Mouse (Mus musculus): ENCODE results near the gene Tmem59l.
"Not testable (repeated sequence)": the region's sequence is repeated elsewhere in the genome, so short reads cannot be mapped to it uniquely, and the experiment has no call there.

The Tmem59l gene

DNA sequence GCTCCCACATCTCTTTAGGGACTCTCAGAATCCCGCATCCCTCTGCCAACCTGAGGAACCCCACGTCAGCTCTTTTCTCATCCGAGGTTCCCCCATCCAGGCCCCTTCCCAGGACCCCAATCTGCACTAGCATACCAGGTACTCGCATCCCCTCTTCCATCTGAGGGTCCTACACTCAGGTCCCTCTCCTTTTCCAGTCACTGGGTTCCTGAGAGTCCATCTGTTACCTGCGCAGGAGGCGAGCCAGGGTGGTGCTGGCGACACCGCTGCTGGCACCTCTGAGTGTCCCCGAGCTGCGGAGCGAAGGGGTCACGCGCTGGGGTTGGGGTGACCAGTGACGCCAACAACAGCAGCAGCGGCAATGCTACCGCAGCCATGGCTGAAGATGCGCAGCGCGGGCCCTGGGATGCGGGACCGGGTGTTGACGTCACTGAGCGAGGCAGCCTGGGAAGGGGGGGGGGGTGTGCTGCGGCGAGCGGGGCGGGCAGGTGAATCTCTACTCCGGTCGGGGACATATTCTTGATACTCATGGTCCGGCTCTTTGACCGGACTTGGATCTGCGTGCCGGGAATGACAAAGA lies at the start of gene Tmem59l:
Tmem59l (minus strand) TSS at position 418 of the 580 bp plus-strand sequence.
- peak; percentile 10 for DNase-seq (ENCODE audit: low read depth)

DNA sequence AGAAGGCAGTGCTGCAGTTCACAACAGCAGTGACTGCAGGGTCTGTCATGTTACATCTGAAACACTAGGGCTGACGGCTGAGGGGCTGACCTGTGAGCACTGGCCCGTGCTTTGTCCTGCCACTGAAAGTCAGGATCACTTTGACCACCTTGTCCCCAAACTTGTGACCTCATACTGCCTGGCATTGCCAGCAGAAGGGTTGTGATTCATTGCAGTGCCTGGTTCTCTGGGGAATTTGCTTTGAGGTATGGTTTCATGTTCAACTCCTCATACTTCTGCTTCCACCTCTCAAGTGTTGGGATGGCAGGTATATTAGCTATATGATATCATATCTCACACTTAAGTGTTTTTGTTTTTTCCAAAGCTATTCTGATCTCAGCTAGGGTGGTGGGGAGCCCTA lies 48.5 kb upstream of the Tmem59l start:
- DNase-seq (ENCODE audit: low read depth): no peak

DNA sequence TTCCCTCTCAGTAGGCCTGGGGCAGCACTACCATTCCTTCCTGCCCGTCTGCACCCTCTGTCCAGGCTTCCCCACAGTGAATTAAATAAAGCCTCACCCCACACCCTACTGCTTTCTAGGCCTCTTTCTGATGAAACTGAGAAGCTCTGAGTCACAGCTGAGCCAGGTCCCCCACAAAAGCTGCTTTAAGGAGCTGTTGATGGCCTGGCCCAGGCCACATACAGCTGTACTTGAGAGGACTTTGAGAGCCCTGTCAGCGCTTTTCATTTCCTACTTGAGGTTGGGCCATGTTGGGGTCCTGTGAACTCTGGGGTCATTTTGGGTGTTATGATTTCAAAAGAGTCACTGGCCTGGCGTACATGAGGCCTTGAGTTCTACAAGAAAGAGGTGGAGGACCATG lies 48.1 kb upstream of the Tmem59l start:
- no peak for DNase-seq (ENCODE audit: low read depth)

DNA sequence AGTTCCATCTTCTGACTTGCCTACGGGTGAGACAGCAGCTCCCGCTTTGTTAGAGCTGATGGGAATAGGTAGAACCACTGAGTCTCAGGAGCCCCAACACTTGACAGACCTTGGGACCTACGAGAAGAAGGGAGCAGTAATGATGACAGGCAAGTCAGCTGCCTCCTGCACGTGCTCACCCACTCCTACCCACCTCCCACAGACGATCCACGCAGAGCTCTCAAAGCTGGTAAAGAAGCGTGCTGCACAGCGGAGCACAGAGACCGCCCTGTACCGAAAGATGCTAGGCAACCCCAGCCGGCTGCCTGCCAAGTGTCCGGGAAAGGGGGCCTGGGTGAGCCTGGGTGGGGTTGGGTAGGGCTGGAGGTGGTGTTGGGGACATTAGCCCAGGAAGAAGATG lies 47.1 kb upstream of the Tmem59l start:
- no peak for DNase-seq (ENCODE audit: low read depth)

DNA sequence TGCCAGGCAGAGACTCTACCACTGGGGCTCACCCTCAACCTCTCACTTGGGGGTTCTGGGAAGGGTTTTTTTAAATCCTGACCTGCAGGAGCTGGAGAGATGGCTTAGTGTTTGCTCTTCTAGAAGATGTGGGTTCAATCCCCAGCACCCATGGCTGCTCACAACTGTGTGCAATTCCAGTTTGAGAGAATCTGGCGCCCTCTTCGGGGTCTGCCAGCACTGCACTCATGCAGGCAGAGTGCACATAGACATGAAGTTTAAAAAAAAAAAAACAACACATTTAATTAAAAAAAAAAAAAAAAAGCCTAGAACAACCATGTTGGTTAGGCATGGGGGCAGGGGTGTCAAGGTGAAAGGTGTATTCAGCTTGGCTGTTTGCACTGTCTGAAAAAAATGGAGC lies 43.2 kb upstream of the Tmem59l start:
- DNase-seq (ENCODE audit: low read depth): no peak

DNA sequence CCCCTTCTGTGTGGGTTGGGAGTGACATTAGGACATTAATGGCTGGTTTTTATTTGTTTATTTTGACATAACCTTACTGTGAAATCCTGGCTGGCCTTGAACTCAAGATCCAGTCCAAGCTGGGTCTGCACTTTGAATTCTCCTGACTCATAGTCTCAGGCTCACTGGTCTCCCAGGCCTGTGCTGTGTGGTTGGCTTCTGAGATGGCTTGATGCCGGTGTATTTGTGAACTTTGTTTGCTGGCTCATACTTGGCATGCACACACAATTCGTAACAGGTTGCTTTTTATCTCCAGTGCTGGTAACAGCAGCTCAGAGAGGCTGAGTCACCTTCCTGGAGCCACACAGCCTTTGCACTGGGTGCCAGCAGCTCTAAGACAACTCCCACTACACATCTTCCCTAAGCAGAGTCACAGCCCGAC lies 42.6 kb upstream of the Tmem59l start:
- no peak for DNase-seq (ENCODE audit: low read depth)

DNA sequence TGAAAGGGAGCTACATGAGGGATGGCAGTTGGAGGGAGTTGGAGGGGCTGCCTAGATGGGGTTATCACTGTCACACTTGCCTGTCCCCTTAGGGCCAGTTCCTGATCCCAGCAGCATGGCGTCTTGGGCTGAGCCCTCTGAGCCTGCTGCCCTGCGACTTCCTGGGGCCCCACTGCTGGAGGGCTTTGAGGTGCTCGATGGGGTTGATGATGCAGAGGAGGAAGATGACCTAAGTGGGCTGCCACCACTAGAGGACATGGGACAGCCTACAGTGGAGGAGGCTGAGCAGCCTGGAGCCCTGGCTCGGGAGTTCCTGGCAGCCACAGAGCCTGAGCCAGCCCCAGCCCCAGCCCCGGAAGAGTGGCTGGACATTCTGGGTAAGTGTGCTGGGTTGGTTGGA lies 42.1 kb upstream of the Tmem59l start:
- DNase-seq (ENCODE audit: low read depth): no peak

DNA sequence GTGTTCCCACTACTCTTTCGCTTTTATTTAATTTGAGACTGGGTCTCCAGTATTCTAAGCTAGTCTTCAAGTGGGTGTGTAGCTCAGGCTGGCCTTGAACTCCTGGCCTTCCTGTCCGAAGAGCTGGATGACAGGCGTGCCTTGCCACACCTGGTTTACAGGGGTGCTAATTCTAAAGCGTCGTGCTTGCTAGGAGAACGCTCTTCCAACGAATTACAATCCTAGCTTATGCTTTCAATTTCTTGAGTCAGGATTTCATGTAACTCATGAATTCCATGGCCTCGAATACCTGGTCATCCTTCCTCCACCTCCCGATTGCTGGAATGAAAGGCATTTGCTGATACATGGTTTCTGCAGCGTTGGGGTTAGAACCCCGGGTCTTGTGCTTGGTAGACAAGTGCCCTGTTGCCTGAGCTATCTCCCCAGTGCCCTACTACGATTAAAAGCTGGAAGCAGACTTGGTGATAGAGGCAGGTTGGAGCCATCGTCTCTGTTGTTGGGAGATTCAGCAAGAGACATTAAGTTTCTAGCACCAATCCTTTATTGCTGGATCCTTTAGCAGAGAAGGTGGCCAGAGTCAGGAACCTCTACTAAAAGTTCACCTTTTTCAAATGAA lies 41.1 kb upstream of the Tmem59l start:
- no peak for DNase-seq (ENCODE audit: low read depth)

DNA sequence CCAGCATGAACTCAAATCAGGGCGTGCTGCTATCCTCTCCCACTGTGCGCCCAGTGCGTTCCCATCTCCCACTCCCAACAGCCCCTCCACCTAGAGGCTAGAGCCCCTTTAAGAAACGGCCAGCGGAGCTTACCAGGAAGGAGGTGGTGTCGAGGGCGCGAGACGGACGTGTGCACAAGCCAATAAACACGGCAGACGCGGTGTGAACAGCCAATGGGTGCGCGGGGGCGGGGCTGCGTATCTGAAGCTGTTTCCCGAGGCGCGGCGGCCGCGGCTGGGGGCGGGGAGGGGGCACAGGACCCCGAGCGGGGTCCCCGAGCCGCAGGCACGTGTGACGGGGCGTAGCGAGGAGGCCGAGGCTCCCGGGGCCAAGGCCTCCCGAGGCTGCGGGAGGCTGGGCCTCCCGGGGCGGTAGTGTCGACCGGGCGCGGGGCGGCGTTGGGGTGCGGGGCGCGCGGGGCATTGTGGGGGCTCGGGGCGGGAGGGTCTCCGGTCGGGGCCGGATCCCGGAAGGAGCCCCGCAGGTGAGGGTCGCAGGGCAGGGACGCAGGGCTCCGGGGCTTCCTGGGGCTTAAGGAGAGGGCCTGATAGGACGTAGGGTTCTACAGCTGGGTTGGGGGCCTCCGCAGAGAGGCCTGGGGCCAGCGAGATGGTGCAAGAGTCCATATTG lies 40.5 kb upstream of the Tmem59l start, which contains the start of the genes Fkbp8 and Kxd1:
Fkbp8 (plus strand) TSS at position 213 of the 670 bp plus-strand sequence.
Kxd1 (minus strand) TSS at position 445 of the 670 bp plus-strand sequence.
- DNase-seq (ENCODE audit: low read depth): peak; percentile 98

DNA sequence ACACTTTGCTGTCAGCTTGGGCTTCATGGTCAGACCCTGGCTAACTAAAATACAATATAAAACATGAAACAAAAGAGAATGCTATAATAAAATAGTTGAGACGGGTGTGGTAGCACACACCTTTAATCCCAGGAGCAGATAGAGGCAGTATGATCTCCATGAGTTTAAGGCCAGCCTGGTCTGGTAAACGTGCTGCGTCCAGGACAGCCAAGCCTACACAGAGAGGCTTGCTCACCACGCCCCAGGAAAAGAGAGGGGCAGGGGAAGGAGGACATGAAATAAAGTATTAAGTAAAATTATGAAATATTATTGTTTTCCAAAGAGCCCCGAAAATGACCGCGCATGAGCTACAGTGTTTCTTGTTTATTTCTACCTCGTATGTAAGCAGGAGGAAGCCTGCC lies 40.0 kb upstream of the Tmem59l start:
- DNase-seq (ENCODE audit: low read depth): peak; percentile 41

DNA sequence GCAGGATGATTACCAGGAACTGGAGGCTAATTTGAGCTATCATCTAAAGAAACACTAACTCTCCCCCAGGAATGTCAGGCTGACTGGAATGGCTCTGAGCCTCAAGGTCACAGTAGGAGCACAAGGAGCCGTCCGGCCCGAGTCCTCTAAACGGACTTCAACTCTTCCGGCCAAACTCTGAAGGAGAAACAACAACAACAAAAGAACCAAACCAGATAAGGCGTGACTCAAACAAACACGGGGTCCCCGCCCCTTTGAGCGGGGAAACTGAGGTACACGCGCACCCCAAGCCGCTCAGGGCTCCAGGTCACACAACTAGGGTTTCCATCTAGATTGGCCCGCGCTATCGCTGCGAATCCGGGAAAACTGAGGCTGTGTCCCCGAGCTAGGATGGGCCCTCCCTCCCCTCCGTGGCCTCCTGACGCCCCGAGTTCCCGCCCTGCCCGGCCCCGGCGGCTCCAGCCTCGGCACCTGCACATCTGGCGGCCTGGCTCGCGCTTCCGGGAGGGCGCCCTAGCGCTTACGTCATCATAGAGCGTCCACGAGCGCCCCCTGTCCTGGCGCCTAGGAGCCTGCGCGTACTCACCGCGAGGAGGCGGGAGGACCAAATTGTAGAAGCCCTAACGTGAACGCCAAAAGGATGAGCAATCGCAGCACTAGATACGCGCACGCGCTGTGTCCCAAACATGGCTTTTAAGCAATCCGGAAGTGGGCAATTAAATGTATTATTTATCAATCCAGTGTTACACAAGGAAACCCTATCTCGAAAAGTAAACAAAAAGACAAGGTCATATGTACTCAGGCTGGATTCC lies 35.6 kb upstream of the Tmem59l start:
- DNase-seq (ENCODE audit: low read depth): peak; percentile 99

DNA sequence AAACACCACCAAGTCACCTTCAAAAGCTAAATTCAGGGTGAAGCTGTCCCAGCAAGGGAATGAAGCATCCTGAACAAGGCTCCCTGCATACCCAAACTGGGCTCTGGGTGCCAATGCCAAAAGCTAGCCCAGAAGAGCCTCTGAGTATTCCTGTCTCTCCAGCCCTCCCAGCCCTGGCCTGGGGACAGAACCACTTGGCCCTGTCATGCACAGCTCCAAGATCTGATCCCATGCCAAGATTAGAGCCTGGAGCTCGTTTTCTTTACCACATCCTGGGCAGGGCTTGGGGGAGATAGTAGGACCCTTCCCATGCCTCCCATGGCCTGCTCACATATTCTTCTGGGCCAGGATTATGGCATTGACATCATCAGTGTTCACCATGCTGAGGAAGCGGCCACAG lies 32.4 kb upstream of the Tmem59l start:
- no peak for DNase-seq (ENCODE audit: low read depth)

DNA sequence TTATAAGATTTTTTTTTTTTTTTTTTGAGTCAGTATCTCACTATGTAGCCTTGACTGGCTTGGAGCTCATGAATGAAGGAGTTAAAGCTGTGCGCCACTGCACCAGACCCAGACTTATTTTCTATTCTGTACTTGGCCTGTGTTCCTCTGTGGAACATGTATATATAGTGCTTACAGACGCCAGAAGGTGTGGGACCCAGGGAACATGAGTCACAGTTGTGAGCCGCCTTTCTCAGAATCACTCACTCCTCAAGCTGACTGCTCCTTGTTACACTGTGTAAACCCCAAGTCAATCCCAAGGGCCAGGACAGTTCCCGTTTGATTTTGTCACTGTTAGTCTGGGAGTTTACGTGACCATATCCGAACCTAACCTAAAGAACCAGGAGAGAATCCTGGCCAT lies 31.9 kb upstream of the Tmem59l start:
- no peak for DNase-seq (ENCODE audit: low read depth)

DNA sequence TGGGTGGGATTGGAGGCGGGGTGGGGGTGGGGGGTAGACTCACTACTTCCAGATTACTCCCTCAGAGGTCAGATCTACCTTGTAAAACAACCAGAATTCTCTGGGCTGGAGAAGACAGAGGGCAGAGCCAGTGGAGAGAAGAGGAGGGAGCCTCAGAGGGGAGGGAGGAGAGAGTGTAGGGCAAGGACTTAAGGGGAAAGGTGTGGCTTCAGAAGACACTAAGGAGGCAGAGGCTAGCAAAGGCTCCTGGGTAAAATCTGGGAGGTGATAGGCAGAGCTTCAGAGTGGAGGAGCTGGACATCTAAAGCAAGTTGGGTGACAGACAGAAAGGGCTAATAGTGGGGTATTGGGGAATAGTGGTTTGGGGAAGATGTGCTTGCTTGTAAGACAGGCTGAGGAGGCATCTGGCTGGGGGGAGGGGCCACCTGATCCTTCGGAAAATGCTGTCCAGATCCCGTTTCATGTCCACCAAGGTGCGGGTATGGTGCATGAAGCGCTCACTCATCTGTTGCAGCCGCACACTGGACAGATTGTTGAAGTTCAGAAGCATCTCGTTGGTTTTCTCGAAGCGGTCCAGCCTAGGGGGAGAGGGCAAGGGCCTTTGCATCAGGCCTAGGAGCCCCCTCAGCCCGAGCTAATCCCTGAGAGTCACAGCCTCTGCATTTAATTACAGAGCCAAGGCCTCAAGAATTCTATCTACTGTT lies 30.9 kb upstream of the Tmem59l start:
- DNase-seq (ENCODE audit: low read depth): no peak

DNA sequence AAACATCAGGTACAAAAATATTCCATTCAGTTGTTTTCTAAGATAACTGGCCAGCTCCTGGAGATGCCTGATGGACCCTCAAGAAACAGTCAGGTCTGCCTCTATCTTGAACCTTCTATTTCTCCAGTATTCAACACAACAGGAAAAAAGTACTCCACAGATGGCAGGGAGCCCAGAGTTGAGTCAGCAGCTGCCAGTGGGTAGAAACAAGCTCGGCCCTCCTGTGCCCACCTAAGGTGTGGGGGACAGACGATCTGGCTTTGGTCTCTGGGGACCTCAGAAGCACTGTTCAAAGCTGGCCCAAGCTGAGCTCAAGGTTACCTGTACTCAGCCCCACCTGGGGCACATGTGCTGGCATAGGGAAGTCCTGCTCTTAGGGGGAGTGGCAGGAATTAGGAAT lies 26.3 kb upstream of the Tmem59l start:
- no peak for DNase-seq (ENCODE audit: low read depth)

DNA sequence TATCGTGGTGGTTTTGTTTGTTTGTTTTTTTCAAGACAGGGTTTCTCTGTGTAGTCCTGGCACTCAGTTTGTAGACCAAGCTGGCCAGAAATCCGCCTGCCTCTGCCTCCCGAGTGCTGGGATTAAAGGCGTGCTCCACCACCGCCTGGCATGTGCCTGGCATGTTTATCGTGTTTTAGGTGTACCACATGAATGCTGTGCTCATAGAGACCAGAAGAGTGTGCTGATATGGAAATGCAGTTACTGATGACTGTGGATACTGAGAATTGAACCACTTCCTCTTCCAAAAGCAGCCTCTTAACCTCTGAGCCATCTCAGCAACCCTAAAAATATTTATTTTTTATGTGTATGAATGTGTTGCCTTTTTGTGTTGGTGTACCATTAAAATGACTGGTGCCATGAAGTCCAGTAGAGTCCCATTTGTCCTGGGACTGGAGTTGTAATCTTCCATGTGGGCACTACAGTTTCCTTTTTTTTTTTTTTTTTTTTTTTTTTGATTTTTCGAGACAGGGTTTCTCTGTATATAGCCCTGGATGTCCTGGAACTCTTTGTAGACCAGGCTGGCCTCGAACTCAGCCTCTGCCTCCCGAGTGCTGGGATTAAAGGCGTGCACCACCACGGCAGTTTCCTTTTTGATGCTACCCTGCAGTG lies 25.2 kb upstream of the Tmem59l start:
- DNase-seq (ENCODE audit: low read depth): no peak

DNA sequence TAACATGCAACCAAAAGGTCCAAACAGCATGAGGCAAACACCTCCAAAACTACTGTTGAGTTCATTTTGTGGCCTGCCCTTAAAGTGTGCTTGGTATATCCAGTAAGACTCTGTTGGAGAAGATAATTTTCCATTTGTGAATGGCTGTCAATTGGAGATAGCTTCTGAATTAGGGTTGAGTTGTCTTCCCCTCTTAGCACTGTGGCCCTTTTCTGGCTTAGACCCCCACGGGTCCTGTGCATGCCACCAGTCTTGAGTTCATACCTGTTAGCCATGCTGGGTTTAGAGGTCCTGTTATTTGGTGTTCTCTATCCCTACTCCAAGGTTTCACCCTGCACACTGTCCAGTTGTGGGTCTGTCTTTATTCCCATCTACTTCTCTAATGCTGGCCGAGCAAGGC lies 24.6 kb upstream of the Tmem59l start:
- no peak for DNase-seq (ENCODE audit: low read depth)

DNA sequence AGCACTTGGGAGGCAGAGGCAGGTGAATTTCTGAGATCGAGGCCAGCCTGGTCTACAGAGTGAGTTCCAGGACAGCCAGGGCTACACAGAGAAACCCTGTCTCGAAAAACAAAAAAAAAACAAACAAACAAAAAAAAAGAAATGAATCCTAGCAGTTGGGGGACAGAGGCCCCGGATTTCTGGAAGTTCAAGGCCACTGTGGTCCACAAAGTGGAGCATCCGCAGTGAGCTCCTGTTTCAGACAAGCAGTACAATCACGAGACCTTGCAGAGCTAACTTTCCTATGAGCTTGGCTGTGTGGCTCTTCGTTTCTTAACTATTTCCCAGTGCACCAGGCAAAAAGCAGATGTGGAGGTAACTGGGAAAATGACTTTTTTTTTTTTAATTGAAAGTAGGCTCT lies 24.0 kb upstream of the Tmem59l start:
- DNase-seq (ENCODE audit: low read depth): not testable (repeated sequence)

DNA sequence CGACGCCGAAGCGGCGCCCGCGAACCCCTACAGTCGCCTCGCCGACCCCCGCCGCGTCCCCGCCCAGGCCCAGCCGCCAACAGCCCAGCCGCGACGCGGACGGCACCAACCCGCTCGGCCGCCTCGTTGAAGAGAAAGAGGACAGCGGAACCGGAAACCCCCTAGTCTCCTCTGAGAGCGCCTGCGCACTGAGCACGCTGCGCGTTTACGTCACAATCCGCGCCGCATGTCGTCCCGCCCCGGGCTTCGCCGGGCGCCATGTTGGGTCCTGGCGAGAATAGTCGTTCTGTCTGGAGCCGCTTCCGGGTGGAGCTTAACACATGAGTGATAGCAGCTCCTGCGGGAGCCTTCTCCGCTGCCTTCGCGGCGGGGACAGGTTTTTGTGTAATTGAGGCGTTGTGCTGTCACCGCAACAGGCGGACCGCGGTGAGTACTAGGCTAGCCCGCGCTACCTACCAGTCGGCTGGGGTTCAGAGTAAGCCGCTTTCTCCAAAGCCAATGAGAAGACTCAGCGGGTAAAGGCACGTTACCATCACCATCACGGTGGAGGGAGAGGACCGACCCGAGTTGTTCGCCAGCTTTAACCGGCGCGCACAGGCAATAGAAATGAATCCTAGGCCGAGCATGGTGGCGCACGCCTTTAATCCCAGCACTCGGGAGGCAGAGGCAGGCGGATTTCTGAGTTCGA lies 23.2 kb upstream of the Tmem59l start, which contains the start of gene Uba52:
Uba52 (minus strand) TSS at position 574 of the 688 bp plus-strand sequence.
- DNase-seq (ENCODE audit: low read depth): peak; percentile 99

DNA sequence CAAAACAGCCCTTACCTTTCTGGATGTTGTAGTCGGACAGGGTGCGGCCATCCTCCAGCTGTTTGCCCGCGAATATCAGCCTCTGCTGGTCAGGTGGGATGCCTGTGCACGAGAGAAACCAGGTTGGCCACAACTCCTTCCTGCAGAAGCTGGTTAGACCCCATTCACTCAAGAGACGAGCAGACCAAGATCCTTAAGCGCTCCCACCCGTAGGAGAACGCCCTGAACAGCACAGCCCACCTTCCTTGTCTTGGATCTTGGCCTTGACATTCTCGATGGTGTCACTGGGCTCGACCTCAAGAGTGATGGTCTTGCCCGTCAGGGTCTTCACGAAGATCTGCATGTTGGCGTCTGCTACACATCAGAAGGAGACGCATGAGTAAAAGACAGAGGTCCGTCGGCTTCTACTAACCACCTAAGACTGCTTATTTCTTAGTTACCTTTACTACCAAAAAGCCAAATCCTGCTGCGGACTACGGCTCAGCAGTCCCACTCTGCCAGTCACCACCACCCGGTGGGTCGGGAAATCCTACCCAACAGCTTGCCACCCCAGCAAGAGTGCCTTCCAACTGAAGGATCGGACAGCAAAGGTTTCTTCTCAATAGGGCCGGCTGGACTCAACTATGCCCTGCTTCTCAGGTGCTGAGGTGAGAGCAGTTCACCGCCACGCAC lies 22.3 kb upstream of the Tmem59l start:
- no peak for DNase-seq (ENCODE audit: low read depth)

Measured in naive thymus-derived CD4-positive, alpha-beta T cell, adult 2 months (primary cell).